Mouse (Mus musculus): ENCODE measurements at regions not wholly inside any gene's neighbourhood (a gene's known extent, or its start where the extent isn't known, plus 50 kb on each side); places are given as distances from the start of the nearest gene placed in this dataset.
"Not testable (repeated sequence)": the region's sequence is repeated elsewhere in the genome, so short reads cannot be mapped to it uniquely, and the experiment has no call there.

GRCm38 (mm10) chr4:89753484-89753883 is 74.2 kb downstream of the Dmrta1 start:
- Histone ChIP-seq H3K9me3 (no peaks in the 10 kb centered on the region), H3K4me3 (replicated peaks) (no peak overlapping the region), H3K4me1 (no peaks in the 10 kb centered on the region), H3K27me3 (replicated peaks) (no peaks in the 10 kb centered on the region), H3K27ac (no peak overlapping the region), H3K4me2 (no peak overlapping the region), H3K9ac (no peak overlapping the region), H3K36me3 (no peaks in the 10 kb centered on the region)
- 77% methylated on average over 1 of the region's 1 CpGs for WGBS
- ATAC-seq (ENCODE audit: insufficient read depth, low FRiP score, low read depth) = no peak

- H3K4me2 ChIP-seq = no peak overlapping the region
- H3K9me3 ChIP-seq = no peaks in the 10 kb centered on the region
- no peak overlapping the region for H3K9ac ChIP-seq
- H3K27ac ChIP-seq = no peak overlapping the region
- no peaks in the 10 kb centered on the region for H3K27me3 ChIP-seq (replicated peaks)
- no peak for ATAC-seq (ENCODE audit: insufficient read depth, low FRiP score, low read depth)
- 49% methylated on average over 10 of the region's 10 CpGs for WGBS
- H3K4me3 ChIP-seq (replicated peaks) = no peak overlapping the region
- H3K4me1 ChIP-seq = no peaks in the 10 kb centered on the region
- no peaks in the 10 kb centered on the region for H3K36me3 ChIP-seq
These were observed 97.0 kb downstream of the Dmrta1 start for GRCm38 (mm10) chr4:89776269-89776668.

DNA sequence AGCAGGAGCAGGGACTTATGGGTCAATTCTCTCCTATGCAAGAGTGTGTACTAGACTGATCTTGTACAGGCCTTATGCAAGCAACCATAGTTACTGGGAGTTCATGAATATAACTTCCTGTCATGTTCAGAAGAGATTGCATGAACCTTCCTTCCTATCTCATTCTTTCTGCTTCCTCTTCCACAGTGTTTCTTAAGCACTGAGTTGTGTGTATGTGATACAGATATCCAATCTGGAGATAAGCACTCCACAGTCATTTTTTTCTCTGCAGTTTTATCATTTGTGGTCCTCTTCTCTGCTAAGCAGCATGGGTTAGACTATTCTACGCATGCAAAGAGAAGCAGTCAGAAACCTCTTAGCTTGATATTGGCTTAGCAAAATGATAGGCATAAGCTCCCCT is 102.3 kb downstream of the Dmrta1 start:
- no peaks in the 10 kb centered on the region for H3K27me3 ChIP-seq (replicated peaks)
- no peaks in the 10 kb centered on the region for H3K36me3 ChIP-seq
- H3K4me3 ChIP-seq (replicated peaks) = no peak overlapping the region
- no peaks in the 10 kb centered on the region for H3K4me1 ChIP-seq
- WGBS = 94% methylated on average over 1 of the region's 1 CpGs
- H3K9me3 ChIP-seq = no peaks in the 10 kb centered on the region
- ATAC-seq (ENCODE audit: insufficient read depth, low FRiP score, low read depth) = no peak
- H3K27ac ChIP-seq = no peak overlapping the region
- H3K4me2 ChIP-seq = no peak overlapping the region
- H3K9ac ChIP-seq = no peak overlapping the region

GRCm38 (mm10) chr4:89816823-89817222 is 137.6 kb downstream of the Dmrta1 start:
- Histone ChIP-seq H3K27ac (no peak overlapping the region), H3K4me1 (no peaks in the 10 kb centered on the region), H3K9ac (no peak overlapping the region), H3K36me3 (no peaks in the 10 kb centered on the region), H3K4me3 (replicated peaks) (no peak overlapping the region), H3K9me3 (no peaks in the 10 kb centered on the region), H3K27me3 (replicated peaks) (no peaks in the 10 kb centered on the region), H3K4me2 (no peak overlapping the region)
- ATAC-seq (ENCODE audit: insufficient read depth, low FRiP score, low read depth) = no peak
- 82% methylated on average over 7 of the region's 7 CpGs for WGBS

DNA sequence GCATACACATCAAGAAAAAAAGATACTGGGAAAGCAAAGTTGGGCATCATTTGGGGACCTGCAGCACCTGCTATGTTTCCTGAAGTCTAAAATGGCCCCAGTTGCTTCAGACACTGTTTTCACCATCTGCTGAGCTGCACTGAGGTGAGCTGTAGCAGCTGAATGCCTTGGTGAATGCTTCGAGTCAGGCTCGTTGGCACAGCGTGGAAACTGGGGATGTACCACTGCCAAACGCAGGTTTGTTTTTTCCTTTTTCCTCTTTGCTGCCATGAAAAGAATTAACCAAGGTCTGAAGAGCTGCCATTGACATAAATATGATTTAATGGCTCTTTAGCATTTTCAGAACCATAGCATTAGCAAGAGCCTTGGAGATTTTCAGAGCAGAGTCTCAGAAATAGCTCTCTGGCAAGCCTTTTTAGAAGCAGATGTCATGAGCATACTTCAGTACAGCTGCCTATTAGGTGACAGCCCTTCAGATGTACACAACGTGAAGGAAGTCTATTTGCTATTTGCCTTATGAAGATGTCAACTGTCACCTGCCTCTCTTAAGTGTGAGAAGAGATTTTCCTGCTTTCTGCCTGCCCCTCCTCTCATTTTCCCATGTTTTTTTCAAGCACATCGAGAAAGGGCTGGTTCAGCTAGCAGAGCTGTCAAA is 155.4 kb downstream of the Dmrta1 start:
- no peak for ATAC-seq (ENCODE audit: insufficient read depth, low FRiP score, low read depth)
- WGBS = 64% methylated on average over 6 of the region's 6 CpGs
- no peak overlapping the region for H3K4me2 ChIP-seq
- H3K9me3 ChIP-seq = no peaks in the 10 kb centered on the region
- no peaks in the 10 kb centered on the region for H3K4me1 ChIP-seq
- no peaks in the 10 kb centered on the region for H3K27me3 ChIP-seq (replicated peaks)
- H3K4me3 ChIP-seq (replicated peaks) = no peak overlapping the region
- H3K9ac ChIP-seq = no peak overlapping the region
- no peak overlapping the region for H3K27ac ChIP-seq
- no peaks in the 10 kb centered on the region for H3K36me3 ChIP-seq

DNA sequence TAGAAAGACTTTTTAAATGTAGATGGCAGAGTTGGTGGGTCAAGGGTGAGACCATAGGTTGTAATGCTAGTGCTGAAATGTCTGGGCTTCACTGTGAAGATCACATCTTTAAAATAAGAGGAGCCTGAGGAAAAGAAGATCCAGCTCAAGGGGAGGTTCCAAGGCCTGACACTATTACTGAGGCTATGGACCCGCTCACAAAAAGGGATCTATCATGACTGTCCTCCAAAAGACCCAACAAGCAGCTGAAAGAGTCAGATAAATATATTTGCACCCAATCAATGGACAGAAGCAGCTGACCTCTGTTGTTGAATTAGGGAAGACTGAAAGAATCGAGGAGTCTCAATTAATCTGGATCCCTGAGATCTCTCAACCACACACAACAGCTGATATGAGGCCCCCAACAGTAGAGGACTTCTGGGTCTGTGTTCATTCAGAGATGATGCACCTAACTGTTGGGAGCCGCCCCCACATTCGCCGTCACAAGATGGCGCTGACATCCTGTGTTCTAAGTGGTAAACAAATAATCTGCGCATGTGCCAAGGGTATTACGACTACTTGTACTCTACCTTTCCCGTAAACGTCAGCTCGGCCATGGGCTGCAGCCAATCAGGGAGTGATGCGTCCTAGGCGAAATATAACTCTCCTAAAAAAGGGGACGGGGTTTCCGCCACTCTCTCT is 196.3 kb downstream of the Dmrta1 start:
- not testable (repeated sequence) for H3K27me3 ChIP-seq (replicated peaks); H3K9me3 ChIP-seq; H3K9ac ChIP-seq; H3K27ac ChIP-seq; H3K4me3 ChIP-seq (replicated peaks); H3K36me3 ChIP-seq; H3K4me1 ChIP-seq
- 21% methylated on average over 10 of the region's 15 CpGs for WGBS
- 0 out of 2 replicates have a peak, but pooled peaks have one; percentile 50 for ATAC-seq (ENCODE audit: insufficient read depth, low FRiP score, low read depth)
- peak overlapping the region; percentile 12; the same call in 1 of the 2 replicates for H3K4me2 ChIP-seq

DNA sequence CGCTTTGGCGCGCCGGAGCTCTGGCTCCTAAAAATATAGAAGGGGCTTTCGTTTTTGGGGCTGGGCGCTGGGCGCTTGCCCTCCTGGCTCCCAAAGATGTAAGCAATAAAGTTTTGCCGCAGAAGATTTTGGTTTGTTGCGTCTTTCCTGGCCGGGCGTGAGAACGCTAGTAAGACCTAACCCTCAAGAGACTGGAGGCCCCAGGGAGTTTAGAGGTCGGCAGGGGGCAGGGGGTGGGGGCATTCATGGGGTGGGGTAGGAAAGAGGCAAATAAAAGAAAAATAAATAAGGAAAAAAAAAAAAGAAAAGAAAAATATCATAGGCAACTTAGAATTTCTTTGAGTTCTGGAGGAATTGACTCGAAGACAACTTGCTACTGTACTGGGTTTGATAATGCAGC is 196.9 kb downstream of the Dmrta1 start:
- not testable (repeated sequence) for H3K27me3 ChIP-seq (replicated peaks); H3K27ac ChIP-seq; H3K9ac ChIP-seq; H3K36me3 ChIP-seq; ATAC-seq (ENCODE audit: insufficient read depth, low FRiP score, low read depth); H3K9me3 ChIP-seq; H3K4me1 ChIP-seq
- WGBS = 17% methylated on average over 12 of the region's 14 CpGs
- H3K4me3 ChIP-seq (replicated peaks) = peak overlapping the region; percentile 28
- peak overlapping the region; percentile 47 for H3K4me2 ChIP-seq

- ATAC-seq (ENCODE audit: insufficient read depth, low FRiP score, low read depth) = no peak
- no peaks in the 10 kb centered on the region for H3K27me3 ChIP-seq (replicated peaks)
- WGBS = 52% methylated on average over 3 of the region's 3 CpGs
These were observed 201.8 kb downstream of the Dmrta1 start for GRCm38 (mm10) chr4:89881083-89881482.

GRCm38 (mm10) chr4:89909622-89910021 is 230.4 kb downstream of the Dmrta1 start:
- H3K36me3 ChIP-seq = no peaks in the 10 kb centered on the region
- no peak overlapping the region for H3K4me2 ChIP-seq
- no peaks in the 10 kb centered on the region for H3K9me3 ChIP-seq
- no peak overlapping the region for H3K9ac ChIP-seq
- H3K4me1 ChIP-seq = no peaks in the 10 kb centered on the region
- no peak overlapping the region for H3K27ac ChIP-seq
- H3K4me3 ChIP-seq (replicated peaks) = no peak overlapping the region
- H3K27me3 ChIP-seq (replicated peaks) = no peaks in the 10 kb centered on the region
- ATAC-seq (ENCODE audit: insufficient read depth, low FRiP score, low read depth) = no peak

More at GRCm38 (mm10) chr4:89881083-89881482, 201.8 kb downstream of the Dmrta1 start:
- H3K4me2 ChIP-seq = no peak overlapping the region
- no peak overlapping the region for H3K4me3 ChIP-seq (replicated peaks)
- no peaks in the 10 kb centered on the region for H3K9me3 ChIP-seq
- no peak overlapping the region for H3K9ac ChIP-seq
- H3K36me3 ChIP-seq = no peaks in the 10 kb centered on the region
- H3K4me1 ChIP-seq = no peaks in the 10 kb centered on the region
- H3K27ac ChIP-seq = no peak overlapping the region

GRCm38 (mm10) chr4:89937673-89938072 is 258.4 kb downstream of the Dmrta1 start:
- no peaks in the 10 kb centered on the region for H3K27me3 ChIP-seq (replicated peaks)
- 60% methylated on average over 1 of the region's 1 CpGs for WGBS
- no peak for ATAC-seq (ENCODE audit: insufficient read depth, low FRiP score, low read depth)
- no peak overlapping the region for H3K9ac ChIP-seq
- no peaks in the 10 kb centered on the region for H3K9me3 ChIP-seq
- no peaks in the 10 kb centered on the region for H3K4me1 ChIP-seq
- no peak overlapping the region for H3K4me3 ChIP-seq (replicated peaks)
- no peak overlapping the region for H3K27ac ChIP-seq
- H3K4me2 ChIP-seq = no peak overlapping the region
- H3K36me3 ChIP-seq = no peaks in the 10 kb centered on the region

DNA sequence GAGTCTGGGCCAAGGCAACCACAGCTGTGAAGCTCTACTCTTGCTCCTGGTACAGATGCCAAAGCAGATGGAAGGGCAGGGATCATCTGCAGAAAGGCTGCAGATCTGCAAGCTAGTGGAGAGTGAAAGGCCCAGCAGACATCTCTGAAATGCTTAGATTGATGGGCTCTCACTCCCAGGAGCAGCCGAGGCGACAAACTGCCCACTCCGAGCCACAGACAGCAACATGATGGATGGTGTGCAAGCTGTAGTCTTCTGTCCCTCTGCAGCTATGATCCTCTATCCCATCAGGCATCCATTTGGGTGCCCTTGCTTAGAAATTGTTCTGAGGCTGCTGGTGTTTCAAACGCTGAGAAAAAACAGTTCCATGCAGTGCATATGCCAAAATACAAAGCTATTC is 262.1 kb downstream of the Dmrta1 start:
- Histone ChIP-seq H3K27ac (no peak overlapping the region), H3K4me2 (no peak overlapping the region), H3K9ac (no peak overlapping the region), H3K36me3 (no peaks in the 10 kb centered on the region), H3K4me3 (replicated peaks) (no peak overlapping the region), H3K9me3 (no peaks in the 10 kb centered on the region), H3K4me1 (no peaks in the 10 kb centered on the region), H3K27me3 (replicated peaks) (no peaks in the 10 kb centered on the region)
- WGBS = 22% methylated on average over 4 of the region's 4 CpGs
- ATAC-seq (ENCODE audit: insufficient read depth, low FRiP score, low read depth) = no peak

DNA sequence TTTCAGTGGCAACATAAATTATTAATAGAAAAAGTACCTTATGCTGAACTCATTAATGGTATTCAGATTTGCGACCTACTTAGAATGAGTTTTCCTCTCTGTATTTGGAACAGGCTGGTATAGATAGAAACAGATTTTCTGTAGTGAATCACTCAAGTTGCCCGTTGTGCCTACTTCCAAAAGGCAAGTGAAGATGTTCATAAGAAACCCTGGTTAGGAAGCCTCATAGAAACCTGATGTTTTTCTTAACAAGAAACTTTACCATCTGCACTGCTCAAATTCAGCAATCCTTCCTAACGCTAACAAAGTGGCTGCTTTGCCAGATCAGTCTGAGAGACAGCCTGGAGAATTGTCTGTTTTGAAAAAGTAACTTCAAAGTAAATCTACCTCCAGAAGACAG is 242.5 kb upstream of the Zfp352 start:
- Histone ChIP-seq H3K4me1 (no peaks in the 10 kb centered on the region), H3K27ac (no peak overlapping the region), H3K4me3 (replicated peaks) (no peak overlapping the region), H3K27me3 (replicated peaks) (no peaks in the 10 kb centered on the region), H3K9me3 (no peaks in the 10 kb centered on the region), H3K4me2 (no peak overlapping the region), H3K9ac (no peak overlapping the region), H3K36me3 (no peaks in the 10 kb centered on the region)
- 69% methylated on average over 3 of the region's 3 CpGs for WGBS
- no peak for ATAC-seq (ENCODE audit: insufficient read depth, low FRiP score, low read depth)

All from stomach, embryonic 15.5 days (tissue).